8 mouse cellular contexts compared by ENCODE assay signal in the genomic region with DNA sequence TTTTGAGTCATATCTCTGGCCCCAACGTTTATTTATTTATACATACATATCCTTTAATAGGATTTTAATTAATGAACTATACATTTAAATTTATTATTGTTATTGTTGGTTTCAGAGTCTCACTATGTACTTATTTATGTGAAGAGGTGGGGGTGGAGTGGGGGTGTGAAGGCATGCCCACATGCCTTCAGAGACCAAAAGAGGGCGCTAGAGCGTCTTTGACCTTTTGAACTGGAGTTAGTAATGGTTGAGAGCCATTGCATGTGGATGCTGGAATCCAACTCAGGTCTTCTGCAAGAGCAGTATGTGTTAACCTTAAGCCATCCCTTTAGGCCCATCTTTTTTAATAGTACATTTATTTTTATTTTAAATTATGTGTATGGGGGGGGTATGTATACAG. TPM values are rescaled to one million over a fixed set of nuclear protein-coding genes. Genes with fewer than 3 reads are reported as not detected.
DNase-seq lines count a peak whose midpoint lies in the region; ATAC-seq lines count a peak whose summit lies in the region.

No protein-coding gene starts in this region.

- 36% methylated on average over 3 of the region's 3 CpGs for WGBS in forebrain, embryonic 15.5 days

- H3K9ac ChIP-seq in forebrain, embryonic 15.5 days (replicated peaks) = no peak overlapping the region

- no peak overlapping the region for H3K4me3 ChIP-seq in forebrain, embryonic 15.5 days

- peak; percentile 19 to 54 for DNase-seq in kidney, postnatal 4 days
- no peak for DNase-seq in kidney, adult 11 months
- DNase-seq in NIH3T3 (ENCODE audit: low read depth) = peak; percentile 71
- DNase-seq in embryo, embryonic 10.5 days (ENCODE audit: low spot score) = peak; percentile 55
- DNase-seq in Muller cell, postnatal 12 days (ENCODE audit: inconsistent ontology term) = no peak
- DNase-seq in ovary, postnatal 10 days (ENCODE audit: low spot score) = no peak

- H3K27ac ChIP-seq in forebrain, embryonic 15.5 days (replicated peaks) = no peak overlapping the region

- H3K4me1 ChIP-seq in forebrain, embryonic 15.5 days = peaks cover 29% of the 10 kb centered on the region

- peaks cover 22% of the 10 kb centered on the region for H3K36me3 ChIP-seq in forebrain, embryonic 15.5 days

- no peak overlapping the region for H3K4me2 ChIP-seq in forebrain, embryonic 15.5 days (replicated peaks)

- H3K27me3 ChIP-seq in forebrain, embryonic 15.5 days = no peaks in the 10 kb centered on the region

- peak; percentile 19; the same call in 1 of the 2 replicates for ATAC-seq in megakaryocyte progenitor cell, adult 5-6 weeks (replicated peaks; ENCODE audit: poor library complexity)
- no peak for ATAC-seq in forebrain, embryonic 15.5 days (replicated peaks)

- no peaks in the 10 kb centered on the region for H3K9me3 ChIP-seq in forebrain, embryonic 15.5 days

RNA-seq across cellular contexts. Expression of gene Baz1b, which starts 1.5 kb away (rescaled TPM):
- 72.1 and 90.2 TPM in 2 replicates for total RNA-seq in megakaryocyte progenitor cell, adult 5-6 weeks (2015)
- total RNA-seq in megakaryocyte progenitor cell, adult 5-6 weeks (2017) = 128 and 160 TPM in 2 replicates
- polyA plus RNA-seq in forebrain, embryonic 15.5 days (2015; fragmentation: Nextera tagmentation; extraction: Ambion mirVana) = 42.9 and 43.2 TPM in 2 replicates

RNA-seq across cellular contexts. Expression of gene Bcl7b, which starts 17.5 kb away (rescaled TPM):
- total RNA-seq in megakaryocyte progenitor cell, adult 5-6 weeks (2015) = 18.1 and 18.7 TPM in 2 replicates
- 24.8 and 25.2 TPM in 2 replicates for total RNA-seq in megakaryocyte progenitor cell, adult 5-6 weeks (2017)
- polyA plus RNA-seq in forebrain, embryonic 15.5 days (2015; fragmentation: Nextera tagmentation; extraction: Ambion mirVana) = 52.9 and 53.8 TPM in 2 replicates

RNA-seq across cellular contexts. Expression of gene Tbl2, which starts 36.1 kb away (rescaled TPM):
- total RNA-seq in megakaryocyte progenitor cell, adult 5-6 weeks (2015) = 10.9 and 11.0 TPM in 2 replicates
- 14.9 and 18.7 TPM in 2 replicates for total RNA-seq in megakaryocyte progenitor cell, adult 5-6 weeks (2017)
- 16.8 and 17.5 TPM in 2 replicates for polyA plus RNA-seq in forebrain, embryonic 15.5 days (2015; fragmentation: Nextera tagmentation; extraction: Ambion mirVana)

Comparison
In these comparisons a context has a peak if more than half of its experiments do, and no peak if none do; other contexts are left out.
1. DNase-seq: peak in kidney, postnatal 4 days (2 of 2), NIH3T3 (single experiment) and embryo, embryonic 10.5 days (single experiment); none in kidney, adult 11 months (single experiment), Muller cell, postnatal 12 days (single experiment) and ovary, postnatal 10 days (single experiment).